Comparison of ENCODE assay signal across 11 mouse cellular contexts in the genomic region with DNA sequence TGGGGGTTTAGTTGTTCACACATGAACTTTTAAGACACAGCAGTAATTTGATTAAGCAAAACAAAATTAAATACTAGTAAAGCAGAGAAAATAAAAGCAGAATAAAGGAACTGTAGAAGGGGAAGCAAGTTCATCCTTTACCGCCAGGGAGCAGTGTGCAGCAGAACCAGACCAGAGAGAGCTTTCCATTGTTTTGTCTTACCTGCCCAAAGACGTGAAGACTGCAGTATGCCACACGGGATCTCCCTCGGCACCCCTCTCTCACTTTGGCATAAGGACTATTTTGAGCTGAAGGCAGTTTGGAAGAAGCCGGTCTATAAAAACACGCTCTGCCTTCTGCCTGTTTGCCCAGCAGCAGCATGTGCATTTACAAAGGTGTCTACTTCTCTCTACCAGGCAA. TPM values are rescaled to one million over a fixed set of nuclear protein-coding genes. Genes with fewer than 3 reads are reported as not detected.
A peak's percentile ranks its signal among the peaks of the same experiment; 100 is the strongest.
DNase-seq lines count a peak whose midpoint lies in the region; ATAC-seq and TF ChIP-seq lines count a peak whose summit lies in the region.
"Not testable (repeated sequence)": the region's sequence is repeated elsewhere in the genome, so short reads cannot be mapped to it uniquely, and the experiment has no call there.
"Had no signal": no experiment of that assay in that cellular context is flagged by ENCODE, and none has a peak within 500 bp of the region (broad histone marks: within the 10 kb centered on the region; RNA-seq: fewer than 3 reads in every experiment).

No protein-coding gene starts in this region.

- ATAC-seq in liver, embryonic 13.5 days (ENCODE audit: low read depth); midbrain, postnatal 0 days (ENCODE audit: low FRiP score): not testable (repeated sequence)

- TF ChIP-seq POLR2A in cortical plate, adult 2 months (IDR thresholded peaks at IDR 0.05; ENCODE audit: extremely low read depth, insufficient read depth, low read length); heart, adult 2 months (IDR thresholded peaks at IDR 0.05; ENCODE audit: insufficient read depth, low read depth, low read length): not testable (repeated sequence)

- H3K27ac ChIP-seq in cortical plate, adult 2 months (ENCODE audit: insufficient read depth, low read length); heart, adult 2 months; liver, embryonic 13.5 days; midbrain, postnatal 0 days (ENCODE audit: low read depth, low read length): not testable (repeated sequence)

- peak; percentile 38 for TF ChIP-seq CTCF in cortical plate, adult 2 months (IDR thresholded peaks at IDR 0.05; ENCODE audit: extremely low read depth, insufficient read depth, low read length)
- TF ChIP-seq CTCF in heart, adult 2 months (IDR thresholded peaks at IDR 0.05), result peak; percentile 54
- peak; percentile 67 for TF ChIP-seq CTCF in midbrain, postnatal 0 days (IDR thresholded peaks at IDR 0.05)

- H3K79me2 ChIP-seq in heart, adult 2 months (replicated peaks; ENCODE audit: control insufficient read depth, insufficient read depth, low read length), result not testable (repeated sequence)

- H3K36me3 ChIP-seq in heart, adult 2 months (ENCODE audit: control insufficient read depth, insufficient read depth, low read length); liver, embryonic 13.5 days; midbrain, postnatal 0 days (ENCODE audit: insufficient read depth, low read length): not testable (repeated sequence)

- not testable (repeated sequence) for H3K4me2 ChIP-seq in liver, embryonic 13.5 days; midbrain, postnatal 0 days (ENCODE audit: low read depth, low read length, poor library complexity, severe bottlenecking)

- H3K4me1 ChIP-seq in cortical plate, adult 2 months (ENCODE audit: control insufficient read depth, insufficient read depth, low read length); heart, adult 2 months (ENCODE audit: control insufficient read depth, insufficient read depth, low read length); liver, embryonic 13.5 days (replicated peaks); midbrain, postnatal 0 days (ENCODE audit: insufficient read depth, low read length): not testable (repeated sequence)

- peak; percentile 40 to 45 for DNase-seq in B cell, adult 2 months
- DNase-seq in R1 (ENCODE audit: low read depth, low spot score), result peak; percentile 58
- not testable (repeated sequence) for DNase-seq in heart, adult 2 months
- peak; percentile 54 for DNase-seq in kidney, adult 9 months
- peak; percentile 16 for DNase-seq in liver, embryonic 13.5 days
- peak; percentile 19 for DNase-seq in midbrain, postnatal 0 days (ENCODE audit: low spot score)
- DNase-seq in thymus, postnatal 0 days (ENCODE audit: low spot score), result peak; percentile 56

- not testable (repeated sequence) for H3K9ac ChIP-seq in heart, adult 2 months (ENCODE audit: low read depth, low read length); liver, embryonic 13.5 days; midbrain, postnatal 0 days (replicated peaks; ENCODE audit: low read length, poor library complexity, severe bottlenecking)

- not testable (repeated sequence) for TF ChIP-seq EP300 in heart, adult 2 months (IDR thresholded peaks at IDR 0.05; ENCODE audit: insufficient read depth, low read depth, low read length)

- not testable (repeated sequence) for H3K27me3 ChIP-seq in heart, adult 2 months (ENCODE audit: control insufficient read depth, insufficient read depth, low read length); liver, embryonic 13.5 days; midbrain, postnatal 0 days (ENCODE audit: insufficient read depth, low read length)

- WGBS in heart, adult 2 months, result 8% methylated on average over 6 of the region's 6 CpGs
- WGBS in liver, embryonic 13.5 days (ENCODE audit: insufficient replicate concordance), result 11% methylated on average over 6 of the region's 6 CpGs
- 5% methylated on average over 6 of the region's 6 CpGs for WGBS in midbrain, postnatal 0 days

- intact Hi-C loops in heart, adult 2 months (cut with DNase I), result not testable (repeated sequence)

- H3K9me3 ChIP-seq in liver, embryonic 13.5 days (replicated peaks); midbrain, postnatal 0 days (ENCODE audit: low read length): not testable (repeated sequence)

- not testable (repeated sequence) for H3K4me3 ChIP-seq in cortical plate, adult 2 months (ENCODE audit: insufficient read depth, low read length); heart, adult 2 months; liver, embryonic 13.5 days (replicated peaks); midbrain, postnatal 0 days (ENCODE audit: low read depth, low read length)

RNA-seq across cellular contexts. Expression of gene Tagap1, which starts 4.4 kb away (rescaled TPM):
- 34.1 and 36.6 TPM in 2 replicates for polyA plus RNA-seq in cortical plate, adult 2 months (2012; rRNA removed)
- 1 to 10 TPM; 8.1 to 8.6 TPM for total RNA-seq in heart, adult 2 months (2021)
- 10.2 and 13.9 TPM in 2 replicates for polyA plus RNA-seq in heart, adult 2 months (2012; rRNA removed)
- polyA plus RNA-seq in liver, embryonic 13.5 days (2015; fragmentation: Nextera tagmentation; extraction: Ambion mirVana), result 13.7 and 15.2 TPM in 2 replicates
- 35.8 and 42.5 TPM in 2 replicates for total RNA-seq in midbrain, postnatal 0 days (2014; rRNA removed)
- 57.0 and 58.5 TPM in 2 replicates for polyA plus RNA-seq in midbrain, postnatal 0 days (2015; fragmentation: Nextera tagmentation; extraction: Ambion mirVana)
- 76.6 and 80.4 TPM in 2 replicates for polyA plus RNA-seq in thymus, postnatal 0 days (2015; fragmentation: Nextera tagmentation; extraction: Ambion mirVana)

RNA-seq across cellular contexts. Expression of gene Rnaset2b, which starts 5.1 kb away (rescaled TPM):
- polyA plus RNA-seq in cortical plate, adult 2 months (2012; rRNA removed), result 93.9 and 108 TPM in 2 replicates
- 100 to 1,000 TPM; 163 to 196 TPM for total RNA-seq in heart, adult 2 months (2021)
- 166 and 246 TPM in 2 replicates for polyA plus RNA-seq in heart, adult 2 months (2012; rRNA removed)
- 101 and 107 TPM in 2 replicates for polyA plus RNA-seq in liver, embryonic 13.5 days (2015; fragmentation: Nextera tagmentation; extraction: Ambion mirVana)
- 12.6 and 21.9 TPM in 2 replicates for total RNA-seq in midbrain, postnatal 0 days (2014; rRNA removed)
- 79.6 and 83.9 TPM in 2 replicates for polyA plus RNA-seq in midbrain, postnatal 0 days (2015; fragmentation: Nextera tagmentation; extraction: Ambion mirVana)
- 410 and 412 TPM in 2 replicates for polyA plus RNA-seq in thymus, postnatal 0 days (2015; fragmentation: Nextera tagmentation; extraction: Ambion mirVana)

RNA-seq across cellular contexts. Expression of gene Gm49721, which starts 13.3 kb away (rescaled TPM):
- polyA plus RNA-seq in cortical plate, adult 2 months (2012; rRNA removed), result 0.91 and 1.5 TPM in 2 replicates
- total RNA-seq in heart, adult 2 months (2021), result not detected
- polyA plus RNA-seq in heart, adult 2 months (2012; rRNA removed), result not detected in 2 replicates
- 0.09 TPM in 1 of 2 replicates, not detected in the other for polyA plus RNA-seq in liver, embryonic 13.5 days (2015; fragmentation: Nextera tagmentation; extraction: Ambion mirVana)
- 0.42 and 4.6 TPM in 2 replicates for total RNA-seq in midbrain, postnatal 0 days (2014; rRNA removed)
- polyA plus RNA-seq in midbrain, postnatal 0 days (2015; fragmentation: Nextera tagmentation; extraction: Ambion mirVana), result 0.22 and 0.53 TPM in 2 replicates
- 0.31 and 0.83 TPM in 2 replicates for polyA plus RNA-seq in thymus, postnatal 0 days (2015; fragmentation: Nextera tagmentation; extraction: Ambion mirVana)
- total RNA-seq: heart, postnatal 25 days had no signal
- polyA plus RNA-seq: liver, embryonic 12.5 days; neural tube, embryonic 14.5 days had no signal

RNA-seq across cellular contexts. Expression of gene Rsph3b, which starts 16.9 kb away (rescaled TPM):
- 27.7 TPM in 2 replicates for polyA plus RNA-seq in cortical plate, adult 2 months (2012; rRNA removed)
- total RNA-seq in heart, adult 2 months (2021), result 10 to 100 TPM; 47.1 to 56.9 TPM
- 38.0 and 39.5 TPM in 2 replicates for polyA plus RNA-seq in heart, adult 2 months (2012; rRNA removed)
- polyA plus RNA-seq in liver, embryonic 13.5 days (2015; fragmentation: Nextera tagmentation; extraction: Ambion mirVana), result 13.7 and 17.2 TPM in 2 replicates
- 28.3 and 28.9 TPM in 2 replicates for total RNA-seq in midbrain, postnatal 0 days (2014; rRNA removed)
- polyA plus RNA-seq in midbrain, postnatal 0 days (2015; fragmentation: Nextera tagmentation; extraction: Ambion mirVana), result 59.7 and 64.4 TPM in 2 replicates
- polyA plus RNA-seq in thymus, postnatal 0 days (2015; fragmentation: Nextera tagmentation; extraction: Ambion mirVana), result 28.2 and 28.3 TPM in 2 replicates
